Mouse (Mus musculus) embryonic facial prominence, embryonic 15.5 days (tissue): Measurements from ENCODE around the gene Psmb3. TPM values are rescaled to one million over a fixed set of nuclear protein-coding genes. Genes with fewer than 3 reads are reported as not detected.

Experiments used
- ATAC-seq: fragments of 200-750 bp; cut with Nextera tagmentation; 2 replicates; pipeline ENCODE4 v1.8.0; 2017; ENCODE audit warnings: low read depth, moderate TSS enrichment; ENCODE audit not compliant: insufficient number of reproducible peaks, low FRiP score, low TSS enrichment
- H3K27ac ChIP-seq: fragments of 300-500 bp; sonication (generic); replicated peaks from 2 replicates; pipeline ENCODE4 v1.5.1; 2015; ENCODE audit warnings: mild to moderate bottlenecking, inconsistent platforms
- H3K27me3 ChIP-seq: fragments of 300-500 bp; sonication (generic); 2 replicates; pipeline ENCODE4 v1.6.1; 2015; ENCODE audit warnings: inconsistent platforms
- H3K36me3 ChIP-seq: fragments of 300-500 bp; sonication (generic); 2 replicates; pipeline ENCODE4 v1.6.1; 2015; ENCODE audit warnings: mild to moderate bottlenecking, inconsistent platforms
- H3K4me1 ChIP-seq: fragments of 300-500 bp; sonication (generic); 2 replicates; pipeline ENCODE4 v1.6.1; 2015; ENCODE audit warnings: inconsistent platforms
- H3K4me2 ChIP-seq: fragments of 300-500 bp; sonication (generic); replicated peaks from 2 replicates; pipeline ENCODE4 v1.6.1; 2015; ENCODE audit warnings: mild to moderate bottlenecking, inconsistent platforms
- H3K4me3 ChIP-seq: fragments of 300-500 bp; sonication (generic); replicated peaks from 2 replicates; pipeline ENCODE4 v1.5.1; 2015; ENCODE audit warnings: mild to moderate bottlenecking, inconsistent platforms
- H3K9ac ChIP-seq: fragments of 300-500 bp; sonication (generic); 2 replicates; pipeline ENCODE4 v1.6.1; 2015; ENCODE audit warnings: inconsistent platforms
- H3K9me3 ChIP-seq: fragments of 300-500 bp; sonication (generic); replicated peaks from 2 replicates; pipeline ENCODE4 v1.6.1; 2016; ENCODE audit warnings: inconsistent platforms
- WGBS: fragments of 180-500 bp; shearing (Covaris S2); methylation state at CpG from one replicate; pipeline ENCODE4 v1.1.7; 2015; 5-methylcytosine and 5-hydroxymethylcytosine counted together
- polyA plus RNA-seq: library from polyadenylated mRNA; unstranded; fragments of >200 nt; fragmentation: Nextera tagmentation; extraction: Ambion mirVana; gene quantifications from 2 replicates; pipeline ENCODE4 v1.2.1, GENCODE M21; 2015

Psmb3 gene
- polyA plus RNA-seq, 1 experiment from 2014 or later, result 440 TPM

DNA sequence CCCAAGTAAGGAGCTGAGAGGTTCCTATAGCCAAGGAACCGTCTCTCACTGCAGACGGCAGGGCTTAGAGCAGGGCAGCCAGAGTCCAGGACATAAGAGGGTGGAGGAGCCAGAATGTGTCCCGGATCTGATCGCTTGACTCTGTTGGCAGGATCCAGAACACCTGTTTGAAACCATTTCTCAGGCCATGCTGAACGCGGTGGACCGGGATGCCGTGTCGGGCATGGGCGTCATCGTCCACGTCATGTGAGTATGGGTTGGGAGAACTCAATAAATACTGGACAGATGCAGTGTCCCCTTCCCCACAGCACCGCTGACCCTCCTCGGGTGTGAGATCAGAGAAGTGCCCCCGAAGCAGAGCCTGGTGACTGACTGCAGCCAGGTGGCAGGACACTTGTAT is 9.1 kb downstream of the Psmb3 start:
- 90% methylated on average over 15 of the region's 15 CpGs for WGBS

DNA sequence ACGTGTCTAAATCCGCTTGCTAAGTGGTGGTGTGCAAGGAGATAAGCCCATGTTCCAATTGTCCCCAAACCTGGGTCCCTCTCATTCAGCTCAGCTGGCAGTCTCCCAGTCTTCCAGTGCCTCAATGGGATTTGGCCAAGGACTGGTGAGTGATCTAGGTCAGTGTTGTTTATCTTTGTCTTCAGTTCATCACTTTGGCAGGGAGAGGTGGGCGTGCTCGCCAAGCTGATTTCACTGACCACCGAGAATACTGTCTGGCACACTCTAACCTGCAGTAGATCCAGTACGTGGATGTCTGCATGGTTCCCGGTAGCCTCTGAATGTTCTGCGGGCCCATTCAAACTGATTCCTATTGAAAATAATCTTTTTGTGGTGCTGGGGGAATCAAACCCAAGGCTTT is 10.7 kb downstream of the Psmb3 start:
- WGBS, result 88% methylated on average over 8 of the region's 8 CpGs
- H3K9ac ChIP-seq, result no peak overlapping the region
- H3K4me3 ChIP-seq, result no peak overlapping the region
- H3K4me1 ChIP-seq, result no peaks in the 10 kb centered on the region
- H3K9me3 ChIP-seq, result no peaks in the 10 kb centered on the region
- H3K27me3 ChIP-seq, result no peaks in the 10 kb centered on the region
- H3K36me3 ChIP-seq, result peaks cover 61% of the 10 kb centered on the region
- ATAC-seq, result no peak
- H3K4me2 ChIP-seq, result no peak overlapping the region
- H3K27ac ChIP-seq, result no peak overlapping the region

More for the DNA sequence above, 9.1 kb downstream of the Psmb3 start:
- Histone ChIP-seq H3K27me3 (no peaks in the 10 kb centered on the region), H3K4me1 (no peaks in the 10 kb centered on the region), H3K9ac (no peak overlapping the region), H3K9me3 (no peaks in the 10 kb centered on the region), H3K4me2 (no peak overlapping the region), H3K36me3 (peaks cover 61% of the 10 kb centered on the region), H3K27ac (no peak overlapping the region), H3K4me3 (no peak overlapping the region)
- no peak for ATAC-seq

DNA sequence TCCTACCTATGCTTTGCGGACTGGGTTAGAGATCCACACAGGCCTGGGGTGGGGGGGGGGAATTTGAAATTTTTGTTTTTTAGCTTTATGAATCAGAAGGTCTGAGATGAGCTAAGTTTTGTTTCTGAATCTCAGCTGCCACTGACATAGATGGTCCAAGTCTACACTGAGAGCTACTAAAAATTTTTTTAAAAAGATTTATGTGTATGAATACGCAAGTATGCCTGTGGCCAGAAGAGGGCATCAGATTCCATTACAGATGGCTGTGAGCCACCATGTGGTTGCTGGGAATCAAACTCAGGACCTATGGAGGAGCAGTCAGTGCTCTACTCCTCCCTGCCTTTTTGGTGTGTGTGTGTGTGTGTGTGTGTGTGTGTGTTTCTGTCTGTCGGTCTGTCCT is 11.2 kb downstream of the Psmb3 start:
- 0 out of 2 replicates have a peak, but pooled peaks cover 2% of the 10 kb centered on the region for H3K4me1 ChIP-seq
- WGBS, result 95% methylated on average over 3 of the region's 3 CpGs
- no peak overlapping the region for H3K9ac ChIP-seq
- ATAC-seq, result no peak
- H3K36me3 ChIP-seq, result peaks cover 61% of the 10 kb centered on the region
- H3K4me2 ChIP-seq, result no peak overlapping the region
- H3K4me3 ChIP-seq, result no peak overlapping the region
- no peaks in the 10 kb centered on the region for H3K9me3 ChIP-seq
- H3K27ac ChIP-seq, result no peak overlapping the region
- no peaks in the 10 kb centered on the region for H3K27me3 ChIP-seq

DNA sequence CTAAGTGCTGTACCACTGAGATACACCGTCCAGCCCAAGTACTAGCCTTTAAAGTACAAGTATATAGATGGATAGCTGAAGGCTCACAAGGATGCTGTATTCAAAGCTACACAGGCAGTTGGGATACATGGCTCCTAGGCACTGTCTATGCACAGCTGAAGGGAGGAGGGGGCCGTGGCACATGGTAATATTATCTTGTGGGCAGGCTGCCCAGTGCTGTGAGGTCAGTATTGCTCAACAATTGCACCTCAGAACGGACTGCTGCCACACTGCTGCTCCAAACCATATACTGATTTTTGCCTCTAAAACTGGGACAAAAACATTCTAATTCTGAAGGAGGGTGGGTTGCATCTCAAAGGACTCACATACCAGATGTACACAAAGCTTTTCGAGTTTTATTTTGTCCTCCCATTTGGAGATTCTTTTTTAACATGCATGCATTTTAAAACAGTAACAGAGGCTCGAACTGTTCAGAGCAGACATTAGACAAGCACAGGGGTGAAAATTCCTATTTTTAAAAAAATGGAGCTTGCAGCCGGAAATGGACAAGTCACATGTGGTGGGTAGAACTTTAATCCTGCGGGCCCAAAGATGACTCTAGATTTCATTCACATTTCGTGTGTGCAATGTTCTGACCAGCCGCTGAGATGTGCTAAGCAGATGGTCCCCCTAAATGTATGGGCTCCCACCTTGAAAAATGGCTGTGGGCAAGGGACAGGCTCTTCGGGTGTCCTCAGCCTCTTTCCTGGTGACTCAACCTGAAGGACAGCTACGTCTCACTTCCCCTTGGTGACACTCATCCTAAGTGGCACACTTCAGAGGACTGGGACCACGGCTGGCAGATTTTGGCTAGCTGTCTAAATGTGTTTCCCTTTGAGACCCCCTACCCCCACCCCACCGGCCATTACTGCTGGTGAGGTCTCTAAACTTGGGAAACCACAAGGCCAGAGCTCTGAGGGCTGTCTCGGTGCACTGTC is 11.9 kb downstream of the Psmb3 start:
- Histone ChIP-seq H3K36me3 (peaks cover 68% of the 10 kb centered on the region), H3K4me1 (0 out of 2 replicates have a peak, but pooled peaks cover 2% of the 10 kb centered on the region), H3K4me3 (no peak overlapping the region), H3K27ac (no peak overlapping the region; the same call in 1 of the 2 replicates), H3K4me2 (no peak overlapping the region), H3K27me3 (no peaks in the 10 kb centered on the region), H3K9me3 (no peaks in the 10 kb centered on the region), H3K9ac (no peak overlapping the region)
- 80% methylated on average over 14 of the region's 14 CpGs for WGBS
- no peak for ATAC-seq

DNA sequence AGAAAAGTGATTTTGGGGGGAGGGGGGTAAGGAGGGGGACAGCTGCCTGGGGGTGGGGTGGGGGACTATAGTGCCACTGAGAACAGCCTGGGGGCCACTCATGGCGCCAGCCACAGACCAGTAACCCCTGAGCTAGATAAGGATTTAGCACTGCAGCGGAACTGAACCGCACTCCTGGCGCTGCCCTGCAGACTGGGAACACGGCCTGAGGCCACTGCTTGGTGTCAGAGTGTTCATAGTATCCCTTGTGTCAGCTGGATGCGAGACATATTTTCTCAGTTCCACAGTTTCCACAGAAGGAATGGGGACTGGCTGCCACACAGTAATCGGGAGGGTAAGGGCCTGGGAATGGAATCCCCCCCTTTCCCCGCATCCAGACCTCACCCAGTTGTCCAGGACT is 12.8 kb downstream of the Psmb3 start:
- no peak for ATAC-seq
- Histone ChIP-seq H3K4me1 (0 out of 2 replicates have a peak, but pooled peaks cover 2% of the 10 kb centered on the region), H3K9ac (no peak overlapping the region), H3K4me2 (no peak overlapping the region), H3K4me3 (no peak overlapping the region), H3K36me3 (peaks cover 77% of the 10 kb centered on the region), H3K27ac (no peak overlapping the region), H3K9me3 (no peaks in the 10 kb centered on the region), H3K27me3 (no peaks in the 10 kb centered on the region)
- 85% methylated on average over 8 of the region's 8 CpGs for WGBS

DNA sequence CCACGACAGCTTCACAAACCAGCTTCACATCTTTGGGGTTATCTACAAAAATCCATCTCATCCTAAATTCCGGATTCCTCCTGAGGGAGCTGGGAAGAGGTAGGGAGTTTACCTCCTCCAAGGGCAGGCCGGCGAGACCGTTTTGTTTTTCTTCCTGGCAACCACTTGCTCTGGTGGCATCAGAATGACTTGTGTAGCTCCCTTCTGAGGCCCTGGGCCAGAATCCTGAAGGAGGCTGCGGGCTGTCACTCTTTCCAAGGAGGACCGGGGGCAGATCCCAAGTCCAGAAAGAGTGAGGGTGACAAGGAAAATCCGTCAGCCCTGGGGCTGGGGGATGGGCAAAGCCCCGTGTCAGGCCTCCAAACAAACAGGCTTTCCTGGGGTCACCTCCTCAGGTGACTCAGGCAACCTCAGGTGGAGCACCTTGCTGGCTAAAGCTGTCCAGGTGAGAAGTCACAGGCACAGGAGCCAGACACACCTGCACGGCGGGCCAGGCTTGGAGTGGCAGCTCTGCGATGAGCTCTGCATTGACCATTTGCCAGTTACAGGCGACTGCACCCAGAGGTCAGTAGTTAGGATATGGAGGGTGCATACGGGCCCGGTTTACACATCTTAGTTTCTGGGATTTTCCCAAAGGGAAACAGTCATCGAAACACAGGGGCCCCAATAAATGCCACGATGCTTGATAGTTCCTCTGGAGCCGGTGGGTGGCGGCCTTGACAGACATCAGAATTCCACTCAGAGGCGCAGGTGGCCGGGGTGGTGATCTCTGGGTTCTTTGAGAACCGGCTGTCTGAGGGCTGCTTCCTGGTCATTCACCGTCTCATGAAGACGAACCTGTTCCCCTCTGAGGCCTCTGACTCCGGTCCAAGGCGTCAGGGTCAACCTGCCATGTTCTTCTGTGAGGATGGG is 14.4 kb downstream of the Psmb3 start:
- H3K36me3 ChIP-seq, result peaks cover 78% of the 10 kb centered on the region
- 86% methylated on average over 26 of the region's 26 CpGs for WGBS
- H3K9me3 ChIP-seq, result no peaks in the 10 kb centered on the region
- no peak overlapping the region for H3K4me2 ChIP-seq
- no peak overlapping the region for H3K27ac ChIP-seq
- H3K9ac ChIP-seq, result no peak overlapping the region
- H3K4me1 ChIP-seq, result 0 out of 2 replicates have a peak, but pooled peaks cover 2% of the 10 kb centered on the region
- H3K27me3 ChIP-seq, result no peaks in the 10 kb centered on the region
- ATAC-seq, result no peak
- no peak overlapping the region for H3K4me3 ChIP-seq

DNA sequence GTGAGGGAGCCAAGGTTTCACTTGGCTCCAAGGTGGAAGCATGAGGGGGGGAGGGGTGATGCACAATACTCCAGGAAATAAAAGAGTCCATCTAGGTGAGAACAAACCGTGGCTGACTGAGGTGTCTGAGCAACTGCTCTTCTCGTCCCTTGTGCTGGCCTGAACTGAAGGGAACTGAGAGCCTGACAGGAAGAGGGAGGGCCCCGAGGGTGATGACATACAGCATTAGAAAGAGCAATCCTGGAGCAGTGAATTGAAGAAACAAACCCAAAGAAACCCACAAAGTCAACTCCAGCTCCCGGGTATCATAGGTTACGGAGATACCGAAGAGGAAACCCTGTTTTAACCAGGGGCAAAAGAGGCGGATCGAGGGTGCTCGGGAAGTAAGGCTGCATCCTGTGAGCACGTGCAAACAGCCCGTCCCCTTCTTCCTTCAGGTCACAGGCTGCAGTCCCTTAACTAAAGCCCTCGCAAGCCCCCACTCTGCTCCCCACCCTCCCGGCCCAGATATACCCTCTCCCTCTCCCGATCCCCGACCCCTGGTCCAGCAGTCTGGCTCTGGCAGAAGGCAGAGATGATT is 15.2 kb downstream of the Psmb3 start:
- WGBS, result 80% methylated on average over 15 of the region's 15 CpGs
- H3K36me3 ChIP-seq, result peaks cover 79% of the 10 kb centered on the region

DNA sequence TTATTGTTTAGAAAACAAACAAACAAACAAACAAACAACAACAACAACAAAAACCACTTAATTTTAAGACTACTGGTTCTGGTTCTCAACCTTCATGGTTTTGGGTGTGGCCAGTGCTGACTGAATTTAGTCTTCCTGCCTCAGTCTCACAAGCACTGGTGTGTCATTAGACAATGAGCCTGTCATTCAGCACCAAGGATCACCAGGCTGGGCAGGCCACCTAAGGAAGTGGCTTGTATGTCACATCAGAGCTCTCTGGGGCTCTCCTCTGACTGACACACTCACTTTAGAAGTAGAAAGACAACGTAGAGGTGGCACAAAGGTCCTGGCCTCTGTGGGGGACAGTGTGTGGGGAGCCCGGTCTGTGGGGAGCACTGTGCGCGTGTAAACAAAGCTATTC is 15.8 kb downstream of the Psmb3 start:
- H3K36me3 ChIP-seq, result peaks cover 79% of the 10 kb centered on the region
- H3K4me2 ChIP-seq, result no peak overlapping the region
- H3K9ac ChIP-seq, result no peak overlapping the region
- H3K9me3 ChIP-seq, result no peaks in the 10 kb centered on the region
- 90% methylated on average over 4 of the region's 4 CpGs for WGBS
- H3K4me3 ChIP-seq, result no peak overlapping the region
- ATAC-seq, result no peak
- H3K27me3 ChIP-seq, result no peaks in the 10 kb centered on the region
- no peak overlapping the region for H3K27ac ChIP-seq
- H3K4me1 ChIP-seq, result 0 out of 2 replicates have a peak, but pooled peaks cover 2% of the 10 kb centered on the region

More for the DNA sequence above, 15.2 kb downstream of the Psmb3 start:
- Histone ChIP-seq H3K27ac (no peak overlapping the region), H3K4me1 (0 out of 2 replicates have a peak, but pooled peaks cover 2% of the 10 kb centered on the region), H3K4me3 (no peak overlapping the region), H3K9me3 (no peaks in the 10 kb centered on the region), H3K9ac (no peak overlapping the region), H3K27me3 (no peaks in the 10 kb centered on the region), H3K4me2 (no peak overlapping the region)
- no peak for ATAC-seq

DNA sequence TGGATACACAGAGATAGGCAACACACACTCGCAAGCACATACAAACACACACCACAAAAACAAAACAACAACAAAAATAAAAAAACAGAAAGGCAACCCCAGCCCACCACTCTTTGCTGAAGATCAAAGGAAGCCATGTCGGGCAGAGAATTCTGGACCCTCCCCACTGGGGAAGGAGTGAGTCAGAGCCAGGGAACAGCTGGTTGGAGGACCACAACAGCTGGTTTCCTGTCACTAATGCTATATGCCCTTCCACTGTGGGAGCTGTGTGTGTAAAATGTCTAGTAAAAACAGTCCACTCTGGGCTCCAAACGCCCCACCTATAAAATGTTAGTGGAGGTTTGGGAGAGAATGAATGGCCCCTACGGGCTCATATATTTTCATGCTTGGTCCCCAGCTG is 18.1 kb downstream of the Psmb3 start:
- Histone ChIP-seq H3K9ac (no peak overlapping the region), H3K36me3 (peaks cover 93% of the 10 kb centered on the region), H3K9me3 (no peaks in the 10 kb centered on the region), H3K27me3 (no peaks in the 10 kb centered on the region), H3K4me2 (no peak overlapping the region), H3K27ac (no peak overlapping the region), H3K4me3 (no peak overlapping the region), H3K4me1 (0 out of 2 replicates have a peak, but pooled peaks cover 2% of the 10 kb centered on the region)
- WGBS, result 88% methylated on average over 4 of the region's 4 CpGs
- ATAC-seq, result no peak

DNA sequence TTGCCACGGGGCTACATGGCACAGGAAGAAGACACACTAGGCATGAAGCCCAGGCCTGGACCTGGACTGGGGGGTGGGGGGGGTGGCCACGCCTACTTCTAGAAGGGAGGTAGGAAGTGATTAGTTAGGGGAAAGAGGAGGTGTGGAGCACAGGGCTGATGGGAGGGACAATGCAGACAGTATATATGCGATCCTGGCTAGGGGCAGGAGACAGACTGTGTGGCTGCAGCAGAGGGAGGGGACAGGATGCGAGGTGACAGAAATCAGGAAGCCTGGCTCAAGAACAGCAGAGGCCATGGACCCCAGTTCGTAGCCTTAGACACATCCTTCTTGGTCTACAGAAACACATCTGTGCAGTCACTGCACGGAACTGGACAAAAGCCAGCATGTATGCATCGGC is 20.5 kb downstream of the Psmb3 start:
- H3K27ac ChIP-seq, result no peak overlapping the region
- H3K27me3 ChIP-seq, result no peaks in the 10 kb centered on the region
- 80% methylated on average over 7 of the region's 7 CpGs for WGBS
- 0 out of 2 replicates have a peak, but pooled peaks cover 2% of the 10 kb centered on the region for H3K4me1 ChIP-seq
- no peak overlapping the region for H3K4me3 ChIP-seq
- no peaks in the 10 kb centered on the region for H3K9me3 ChIP-seq
- ATAC-seq, result no peak
- peaks cover 98% of the 10 kb centered on the region for H3K36me3 ChIP-seq
- H3K4me2 ChIP-seq, result no peak overlapping the region
- no peak overlapping the region for H3K9ac ChIP-seq

DNA sequence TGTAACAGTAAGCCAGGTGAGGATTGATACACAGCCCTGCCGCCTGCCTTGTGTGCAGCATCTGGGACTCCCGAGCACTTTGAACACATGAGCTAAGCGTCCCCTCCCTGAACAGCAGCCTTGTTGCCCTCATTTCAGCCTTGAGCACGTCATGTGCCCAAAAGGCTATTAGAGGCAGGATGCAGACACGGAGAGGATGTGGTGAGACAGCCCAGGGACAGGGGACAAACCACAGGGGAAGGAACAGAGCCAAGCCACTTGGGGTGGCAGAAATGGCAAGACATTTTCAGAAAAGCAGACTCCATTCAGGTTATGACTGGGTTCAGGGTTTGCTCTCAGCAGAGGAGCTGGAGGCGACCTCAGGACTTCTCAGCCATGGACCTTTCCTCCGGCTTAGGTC is 25.1 kb downstream of the Psmb3 start:
- peaks cover 87% of the 10 kb centered on the region for H3K36me3 ChIP-seq
- no peak overlapping the region for H3K27ac ChIP-seq
- H3K9ac ChIP-seq, result no peak overlapping the region
- H3K4me3 ChIP-seq, result no peak overlapping the region
- 64% methylated on average over 7 of the region's 7 CpGs for WGBS
- H3K27me3 ChIP-seq, result no peaks in the 10 kb centered on the region
- H3K4me2 ChIP-seq, result no peak overlapping the region
- 0 out of 2 replicates have a peak, but pooled peaks cover 2% of the 10 kb centered on the region for H3K4me1 ChIP-seq
- H3K9me3 ChIP-seq, result no peaks in the 10 kb centered on the region
- ATAC-seq, result no peak
